Mouse (Mus musculus): ENCODE results near the gene Pdha2. TPM values are rescaled to one million over a fixed set of nuclear protein-coding genes. Genes with fewer than 3 reads are reported as not detected.
A peak's percentile ranks its signal among the peaks of the same experiment; 100 is the strongest.

Gene Pdha2
- total RNA-seq (2015; ENCODE audit: low replicate concordance) (not detected in 2 replicates), total RNA-seq (2017; ENCODE audit: low replicate concordance) (not detected in 2 replicates)

DNA sequence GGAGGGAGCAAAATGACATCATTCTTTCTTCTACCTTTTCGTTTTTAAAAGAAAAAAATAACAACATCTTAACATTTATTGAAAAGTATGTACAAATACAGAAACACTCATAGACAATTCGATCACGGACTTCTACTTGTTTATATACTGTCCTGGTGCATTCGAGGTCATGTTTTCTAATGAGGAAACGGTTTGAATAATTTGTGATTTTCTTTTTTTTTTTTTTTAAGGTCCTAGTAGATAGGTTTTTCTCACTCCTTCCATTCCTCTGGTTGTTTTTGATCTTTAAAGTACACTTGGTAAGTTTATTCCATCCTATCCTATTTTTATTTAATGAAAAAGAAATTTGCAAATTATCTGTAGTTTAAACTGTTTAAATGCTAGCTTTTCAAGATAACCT is at the start of gene Pdha2:
TSS of gene Pdha2 (minus strand) at position 101 of the 400 bp plus-strand sequence.
- no peak for ATAC-seq (replicated peaks; ENCODE audit: low FRiP score, poor library complexity, severe bottlenecking)

GRCm38 (mm10) chr3:141260518-141260917 is 48.4 kb upstream of the Pdha2 start:
- no peak for ATAC-seq (replicated peaks; ENCODE audit: low FRiP score, poor library complexity, severe bottlenecking)

DNA sequence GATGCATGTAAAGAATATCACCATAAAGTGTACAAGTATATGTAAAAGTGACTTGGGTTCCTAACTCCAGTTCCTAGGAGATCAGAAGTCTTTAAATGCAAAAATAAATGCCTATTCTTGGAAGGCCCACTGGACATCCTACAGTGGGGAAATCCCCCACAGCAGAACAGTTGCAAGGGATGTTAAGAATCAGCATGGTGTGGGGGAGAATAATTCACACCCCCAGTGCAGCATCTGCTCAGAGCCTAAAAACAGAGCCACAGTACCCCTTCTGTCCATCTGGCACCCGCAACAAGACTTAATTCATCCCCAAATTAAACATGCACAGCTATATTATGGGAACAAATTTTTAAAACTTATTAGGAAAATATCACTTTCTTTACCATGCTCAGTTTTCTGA is 39.3 kb upstream of the Pdha2 start:
- no peak for ATAC-seq (replicated peaks; ENCODE audit: low FRiP score, poor library complexity, severe bottlenecking)

DNA sequence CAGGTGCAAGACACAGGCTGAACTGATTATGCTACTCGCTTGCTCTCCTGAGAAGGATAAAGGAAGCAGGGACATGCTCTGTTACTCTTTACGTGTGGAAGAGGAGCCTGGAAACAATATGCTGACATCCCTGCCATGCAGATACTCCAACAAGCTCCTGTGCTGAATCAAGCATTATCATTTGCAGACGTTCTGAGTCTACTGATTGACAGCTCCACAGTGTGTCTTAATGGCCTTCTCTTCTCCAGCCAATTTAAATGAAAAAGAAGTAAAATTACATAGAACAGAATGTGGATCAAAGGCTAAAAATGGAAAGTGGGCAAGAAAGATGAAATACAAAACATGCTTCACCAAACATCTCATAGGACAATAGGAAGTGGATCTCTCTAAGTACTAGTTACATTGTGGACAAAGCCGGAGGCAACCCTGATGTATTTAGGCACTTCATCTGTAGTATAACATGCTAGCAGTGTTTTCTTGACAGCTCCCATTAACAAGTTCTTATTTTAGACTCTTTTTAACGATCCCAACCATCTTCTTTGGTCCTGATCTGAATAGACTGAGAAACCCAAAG is 32.7 kb upstream of the Pdha2 start:
- ATAC-seq (replicated peaks; ENCODE audit: low FRiP score, poor library complexity, severe bottlenecking), result no peak

DNA sequence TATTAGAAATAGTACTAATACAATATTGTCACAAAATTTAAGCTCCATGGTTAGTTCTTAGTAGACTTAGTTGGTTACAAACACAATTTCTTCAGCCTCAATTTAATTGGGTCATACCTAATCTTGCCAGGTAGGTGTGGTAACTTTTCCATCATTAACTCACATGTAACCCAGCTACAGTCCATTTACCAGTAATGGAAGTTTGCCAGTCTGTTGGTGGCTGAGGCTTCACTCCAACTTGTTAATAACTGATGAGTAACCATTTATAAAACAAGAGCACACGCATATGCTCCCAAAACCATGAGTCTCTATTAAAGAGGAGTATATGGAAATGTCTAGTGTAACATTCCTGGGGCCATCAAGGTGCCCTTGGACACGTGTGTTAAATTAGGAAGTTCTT is 25.9 kb upstream of the Pdha2 start:
- no peak for ATAC-seq (replicated peaks; ENCODE audit: low FRiP score, poor library complexity, severe bottlenecking)

DNA sequence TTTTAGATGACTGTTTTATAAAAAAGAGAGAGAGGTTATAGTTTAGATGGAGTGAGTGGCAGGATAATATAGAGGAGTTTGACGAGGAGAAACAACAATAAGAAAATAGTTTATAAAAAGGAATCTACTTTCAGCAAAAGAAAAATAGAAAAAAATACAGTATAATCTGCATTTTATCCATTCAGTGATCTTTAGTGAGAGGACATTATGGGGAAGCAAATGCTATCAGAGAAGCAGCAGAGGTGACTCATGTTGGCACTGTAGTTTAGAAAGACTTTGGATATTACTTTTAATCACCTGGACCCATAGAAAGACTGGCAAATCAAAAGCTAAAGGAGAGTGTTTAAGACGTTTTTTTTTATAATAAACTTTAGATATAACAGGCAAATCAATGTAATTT is 17.0 kb upstream of the Pdha2 start:
- ATAC-seq (replicated peaks; ENCODE audit: low FRiP score, poor library complexity, severe bottlenecking), result no peak

GRCm38 (mm10) chr3:141222339-141222738 is 10.2 kb upstream of the Pdha2 start:
- no peak for ATAC-seq (replicated peaks; ENCODE audit: low FRiP score, poor library complexity, severe bottlenecking)

DNA sequence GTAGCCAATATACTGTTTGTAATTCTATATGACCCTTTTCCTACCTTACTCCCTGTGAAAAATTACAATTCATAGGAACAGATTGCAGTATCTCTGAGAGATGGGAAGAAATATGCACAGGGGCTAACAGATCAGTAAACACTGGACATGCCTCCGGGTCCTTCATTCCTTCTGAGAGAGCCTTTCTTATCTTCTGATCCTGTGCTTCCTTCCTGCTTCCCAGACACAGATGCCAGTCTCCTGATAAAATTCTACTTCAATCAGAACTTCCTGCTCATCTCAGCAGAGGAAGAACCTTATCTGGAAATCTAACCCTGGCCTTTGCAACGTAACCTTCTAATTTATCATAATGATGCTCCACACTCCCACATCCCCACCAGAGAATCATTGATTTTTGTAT is 6.4 kb upstream of the Pdha2 start:
- ATAC-seq (replicated peaks; ENCODE audit: low FRiP score, poor library complexity, severe bottlenecking), result no peak

GRCm38 (mm10) chr3:141216999-141217398 is 4.8 kb upstream of the Pdha2 start:
- ATAC-seq (replicated peaks; ENCODE audit: low FRiP score, poor library complexity, severe bottlenecking), result no peak

DNA sequence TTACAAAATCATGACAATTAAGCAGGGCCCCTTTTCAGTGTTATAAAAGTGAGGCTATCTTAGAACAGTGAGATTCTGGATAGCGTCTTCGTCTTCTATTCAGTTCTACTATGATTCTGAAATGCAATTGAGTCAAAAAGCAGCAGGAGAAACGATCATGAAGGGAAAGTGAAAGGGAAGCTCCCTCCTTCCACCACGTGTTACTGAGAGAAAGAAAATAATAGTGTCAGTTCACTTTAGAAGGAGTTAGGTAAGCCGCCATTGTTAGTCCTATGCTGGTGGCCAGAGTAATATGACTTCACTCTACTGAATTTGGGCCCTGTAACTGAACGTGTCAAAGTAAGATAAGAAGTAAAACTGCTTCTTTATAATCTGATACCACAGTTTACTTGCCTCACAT is 4.1 kb upstream of the Pdha2 start:
- no peak for ATAC-seq (replicated peaks; ENCODE audit: low FRiP score, poor library complexity, severe bottlenecking)

DNA sequence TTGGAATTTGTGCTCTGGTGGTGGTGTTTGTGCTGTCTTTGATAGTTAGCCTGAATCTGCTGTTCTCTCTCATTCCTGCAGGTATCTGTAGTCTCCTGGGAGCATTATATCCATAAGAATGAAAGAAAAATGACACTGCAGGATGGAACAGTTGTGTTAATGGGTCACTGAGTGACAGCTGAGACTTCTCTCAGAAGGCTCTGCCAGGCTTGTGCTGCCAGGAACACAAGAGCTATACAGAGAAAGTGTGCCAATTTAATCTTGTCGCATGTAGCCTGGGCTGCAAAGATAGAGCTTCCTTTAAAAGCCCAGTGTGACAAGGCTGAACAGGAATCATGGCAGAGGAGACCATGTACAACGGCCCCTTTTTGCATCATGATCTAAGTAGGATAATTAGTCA is 2.6 kb upstream of the Pdha2 start:
- no peak for ATAC-seq (replicated peaks; ENCODE audit: low FRiP score, poor library complexity, severe bottlenecking)

GRCm38 (mm10) chr3:141214197-141214596 is 2.0 kb upstream of the Pdha2 start:
- no peak for ATAC-seq (replicated peaks; ENCODE audit: low FRiP score, poor library complexity, severe bottlenecking)

GRCm38 (mm10) chr3:141211644-141212043 is 511 bp downstream of the Pdha2 start:
- ATAC-seq (replicated peaks; ENCODE audit: low FRiP score, poor library complexity, severe bottlenecking), result peak; percentile 30; the same call in 1 of the 2 replicates

GRCm38 (mm10) chr3:141201766-141202165 is 10.4 kb downstream of the Pdha2 start:
- ATAC-seq (replicated peaks; ENCODE audit: low FRiP score, poor library complexity, severe bottlenecking), result no peak

DNA sequence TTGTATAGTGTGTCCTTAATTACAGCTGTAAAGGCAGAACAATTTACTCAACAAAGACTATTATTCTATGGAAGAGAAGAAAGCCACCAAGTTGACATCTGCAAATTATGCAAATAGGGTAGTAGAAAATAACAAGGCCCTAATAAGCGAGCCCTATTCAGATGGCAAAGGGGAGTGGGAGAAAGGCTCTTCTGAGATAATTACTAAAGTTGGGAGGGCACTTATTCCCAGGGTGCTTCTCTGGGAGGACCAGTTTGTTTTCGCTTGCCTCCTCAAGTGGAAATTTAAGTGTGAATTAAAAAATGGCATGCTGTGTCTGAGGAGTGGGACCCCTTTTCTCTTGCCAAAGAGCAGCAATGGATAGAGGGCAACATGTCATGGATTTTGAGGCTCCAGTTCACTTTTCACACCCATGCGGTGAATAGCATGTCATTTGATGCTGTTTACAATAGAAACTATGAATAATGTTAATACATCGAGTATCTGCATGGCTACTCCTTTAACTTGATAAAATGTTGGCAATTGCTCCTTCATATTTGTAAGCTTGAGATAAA is 14.8 kb downstream of the Pdha2 start:
- ATAC-seq (replicated peaks; ENCODE audit: low FRiP score, poor library complexity, severe bottlenecking), result no peak

GRCm38 (mm10) chr3:141191653-141192052 is 20.5 kb downstream of the Pdha2 start:
- ATAC-seq (replicated peaks; ENCODE audit: low FRiP score, poor library complexity, severe bottlenecking), result no peak

GRCm38 (mm10) chr3:141190429-141190828 is 21.7 kb downstream of the Pdha2 start:
- no peak for ATAC-seq (replicated peaks; ENCODE audit: low FRiP score, poor library complexity, severe bottlenecking)

- ATAC-seq (replicated peaks; ENCODE audit: low FRiP score, poor library complexity, severe bottlenecking), result no peak
Observed at GRCm38 (mm10) chr3:141160986-141161385, 51.2 kb downstream of the Pdha2 start.
